Comparison of ENCODE assay signal across 42 mouse cellular contexts in the genomic region with DNA sequence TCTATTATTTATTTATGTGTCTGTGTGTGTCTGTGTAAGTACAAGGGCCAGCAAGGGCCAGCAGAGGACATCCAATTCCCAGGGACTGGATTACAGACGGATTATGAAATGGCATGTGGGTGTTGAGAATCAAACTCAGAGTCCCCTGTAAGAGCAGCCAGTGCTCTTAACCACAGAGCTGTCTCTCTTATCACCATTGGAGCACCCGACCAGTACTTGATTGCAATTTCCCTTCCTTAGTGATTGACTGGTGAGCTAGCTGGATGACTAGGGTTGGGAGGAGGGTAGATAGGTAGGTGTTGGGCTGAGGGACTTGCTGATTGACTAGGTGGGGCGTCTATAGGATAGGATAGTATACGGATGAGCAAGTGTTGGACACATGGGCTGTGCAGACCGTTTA. TPM values are rescaled to one million over a fixed set of nuclear protein-coding genes. Genes with fewer than 3 reads are reported as not detected.
"Had no signal": no experiment of that assay in that cellular context is flagged by ENCODE, and none has a peak within 500 bp of the region (broad histone marks: within the 10 kb centered on the region; RNA-seq: fewer than 3 reads in every experiment).

No protein-coding gene starts in this region.

- H3K4me3 ChIP-seq: left cerebral cortex, adult 2 months; limb, embryonic 10.5 days; limb, embryonic 12.5 days; limb, embryonic 13.5 days; limb, embryonic 15.5 days; liver, embryonic 12.5 days; liver, embryonic 13.5 days; liver, embryonic 15.5 days; lung, embryonic 15.5 days; megakaryocyte, embryonic 14.5 days; midbrain, embryonic 10.5 days; midbrain, embryonic 12.5 days; midbrain, embryonic 13.5 days; midbrain, embryonic 15.5 days; myocyte had no signal

- ATAC-seq: liver, embryonic 12.5 days; liver, postnatal 0 days; lung, postnatal 0 days; midbrain, embryonic 13.5 days; midbrain, embryonic 15.5 days; midbrain, embryonic 16.5 days had no signal

- H3K9ac ChIP-seq: limb, embryonic 12.5 days; limb, embryonic 13.5 days; limb, embryonic 15.5 days; liver, embryonic 12.5 days; liver, embryonic 13.5 days; liver, embryonic 14.5 days; liver, embryonic 15.5 days; liver, postnatal 0 days; lung, embryonic 14.5 days; lung, embryonic 15.5 days; midbrain, embryonic 12.5 days; midbrain, embryonic 13.5 days; midbrain, embryonic 15.5 days had no signal

- H3K9me3 ChIP-seq: limb, embryonic 10.5 days; limb, embryonic 12.5 days; limb, embryonic 13.5 days; limb, embryonic 15.5 days; liver, embryonic 12.5 days; liver, embryonic 13.5 days; liver, embryonic 15.5 days; lung, embryonic 15.5 days; midbrain, embryonic 10.5 days; midbrain, embryonic 12.5 days; midbrain, embryonic 13.5 days; midbrain, embryonic 15.5 days had no signal

- H3K27ac ChIP-seq: left cerebral cortex, adult 2 months; limb, embryonic 10.5 days; limb, embryonic 12.5 days; limb, embryonic 13.5 days; limb, embryonic 15.5 days; liver, embryonic 12.5 days; liver, embryonic 13.5 days; liver, embryonic 14.5 days; liver, embryonic 15.5 days; lung, embryonic 15.5 days; macrophage; midbrain, embryonic 10.5 days; midbrain, embryonic 12.5 days; midbrain, embryonic 13.5 days; midbrain, embryonic 15.5 days had no signal

- H3K36me3 ChIP-seq: limb, embryonic 10.5 days; limb, embryonic 12.5 days; limb, embryonic 13.5 days; limb, embryonic 15.5 days; liver, embryonic 12.5 days; liver, embryonic 13.5 days; liver, embryonic 15.5 days; lung, embryonic 15.5 days; midbrain, embryonic 10.5 days; midbrain, embryonic 12.5 days; midbrain, embryonic 13.5 days; midbrain, embryonic 15.5 days had no signal

- DNase-seq: left cerebral cortex, postnatal 4 days; liver; liver, embryonic 13.5 days; liver, postnatal 0 days; lung, adult 18-20 months; lung, adult 2 months; lung, embryonic 14.5 days; lung, postnatal 10 days; lung, postnatal 14 days; lung, postnatal 36 days; midbrain, embryonic 14.5 days had no signal

- H3K27me3 ChIP-seq: limb, embryonic 12.5 days; limb, embryonic 13.5 days; limb, embryonic 15.5 days; liver, embryonic 12.5 days; liver, embryonic 13.5 days; liver, embryonic 15.5 days; lung, embryonic 15.5 days; midbrain, embryonic 15.5 days had no signal

- H3K4me1 ChIP-seq: limb, embryonic 10.5 days; limb, embryonic 12.5 days; limb, embryonic 13.5 days; limb, embryonic 15.5 days; liver, embryonic 12.5 days; liver, embryonic 13.5 days; liver, embryonic 15.5 days; lung, embryonic 15.5 days; midbrain, embryonic 10.5 days; midbrain, embryonic 12.5 days; midbrain, embryonic 13.5 days; midbrain, embryonic 15.5 days had no signal

RNA-seq across cellular contexts. Expression of a gene that starts 3.4 kb away (rescaled TPM):
- total RNA-seq: left cerebral cortex, adult 18-20 months; left cerebral cortex, adult 2 months; left cerebral cortex, adult 8-10 months; left cerebral cortex, postnatal 10 days; left cerebral cortex, postnatal 14 days; left cerebral cortex, postnatal 25 days; left cerebral cortex, postnatal 36 days; left cerebral cortex, postnatal 4 days; liver, adult 2 months; megakaryocyte, adult 5-6 weeks; midbrain, postnatal 0 days; monocyte, adult 5-6 weeks had no signal
- polyA plus RNA-seq: limb, embryonic 10.5 days; limb, embryonic 11.5 days; limb, embryonic 12.5 days; limb, embryonic 13.5 days; liver, adult 2 months; liver, embryonic 13.5 days; macrophage; midbrain, embryonic 10.5 days; midbrain, embryonic 11.5 days; midbrain, embryonic 12.5 days; midbrain, embryonic 13.5 days; midbrain, embryonic 14.5 days; midbrain, embryonic 15.5 days; midbrain, embryonic 16.5 days; midbrain, postnatal 0 days; neural tube, embryonic 11.5 days had no signal
